Mouse (Mus musculus) forebrain, embryonic 16.5 days (tissue): Measurements from ENCODE around the gene Cyp2j13. TPM values are rescaled to one million over a fixed set of nuclear protein-coding genes. Genes with fewer than 3 reads are reported as not detected.
A peak's percentile ranks its signal among the peaks of the same experiment; 100 is the strongest.
"Not testable (repeated sequence)": the region's sequence is repeated elsewhere in the genome, so short reads cannot be mapped to it uniquely, and the experiment has no call there.

ENCODE experiments used
- ATAC-seq: fragments of 200-750 bp; cut with Nextera tagmentation; 2 replicates; pipeline ENCODE4 v1.8.0; 2017; ENCODE audit warnings: mild to moderate bottlenecking, moderate library complexity
- H3K27ac ChIP-seq: fragments of 300-500 bp; sonication (generic); 2 replicates; pipeline ENCODE4 v1.5.1; 2014; ENCODE audit warnings: low read length, control low read depth
- H3K27me3 ChIP-seq: fragments of 300-500 bp; sonication (generic); replicated peaks from 2 replicates; pipeline ENCODE4 v1.6.1; 2014; ENCODE audit warnings: low read length; ENCODE audit not compliant: control insufficient read depth, insufficient read depth
- H3K36me3 ChIP-seq: fragments of 300-500 bp; sonication (generic); 2 replicates; pipeline ENCODE4 v1.6.1; 2014; ENCODE audit not compliant: control insufficient read depth, insufficient read depth
- H3K4me1 ChIP-seq: fragments of 300-500 bp; sonication (generic); replicated peaks from 2 replicates; pipeline ENCODE4 v1.6.1; 2014; ENCODE audit warnings: low read length; ENCODE audit not compliant: control insufficient read depth, insufficient read depth
- H3K4me2 ChIP-seq: fragments of 300-500 bp; sonication (generic); 2 replicates; pipeline ENCODE4 v1.6.1; 2014; ENCODE audit warnings: mild to moderate bottlenecking, low read length, control low read depth
- H3K4me3 ChIP-seq: fragments of 300-500 bp; sonication (generic); replicated peaks from 2 replicates; pipeline ENCODE4 v1.5.1; 2014; ENCODE audit warnings: mild to moderate bottlenecking, low read length, control low read depth
- H3K9ac ChIP-seq: fragments of 300-500 bp; sonication (generic); replicated peaks from 2 replicates; pipeline ENCODE4 v1.6.1; 2014; ENCODE audit warnings: low read depth, low read length, control low read depth
- H3K9me3 ChIP-seq: fragments of 300-500 bp; sonication (generic); 2 replicates; pipeline ENCODE4 v1.6.1; 2016; ENCODE audit warnings: low read length; ENCODE audit not compliant: control insufficient read depth
- WGBS: fragments of 180-500 bp; shearing (Covaris S2); extraction: QIAGEN DNeasy Blood & Tissue Kit; methylation state at CpG from one replicate; pipeline ENCODE4 v1.1.7; 2014; 5-methylcytosine and 5-hydroxymethylcytosine counted together
- polyA plus RNA-seq: library from polyadenylated mRNA; unstranded; fragments of >200 nt; fragmentation: Nextera tagmentation; extraction: Ambion mirVana; gene quantifications from 2 replicates; pipeline ENCODE4 v1.2.1, GENCODE M21; 2015

The Cyp2j13 gene
- not detected in 2 replicates for polyA plus RNA-seq

DNA sequence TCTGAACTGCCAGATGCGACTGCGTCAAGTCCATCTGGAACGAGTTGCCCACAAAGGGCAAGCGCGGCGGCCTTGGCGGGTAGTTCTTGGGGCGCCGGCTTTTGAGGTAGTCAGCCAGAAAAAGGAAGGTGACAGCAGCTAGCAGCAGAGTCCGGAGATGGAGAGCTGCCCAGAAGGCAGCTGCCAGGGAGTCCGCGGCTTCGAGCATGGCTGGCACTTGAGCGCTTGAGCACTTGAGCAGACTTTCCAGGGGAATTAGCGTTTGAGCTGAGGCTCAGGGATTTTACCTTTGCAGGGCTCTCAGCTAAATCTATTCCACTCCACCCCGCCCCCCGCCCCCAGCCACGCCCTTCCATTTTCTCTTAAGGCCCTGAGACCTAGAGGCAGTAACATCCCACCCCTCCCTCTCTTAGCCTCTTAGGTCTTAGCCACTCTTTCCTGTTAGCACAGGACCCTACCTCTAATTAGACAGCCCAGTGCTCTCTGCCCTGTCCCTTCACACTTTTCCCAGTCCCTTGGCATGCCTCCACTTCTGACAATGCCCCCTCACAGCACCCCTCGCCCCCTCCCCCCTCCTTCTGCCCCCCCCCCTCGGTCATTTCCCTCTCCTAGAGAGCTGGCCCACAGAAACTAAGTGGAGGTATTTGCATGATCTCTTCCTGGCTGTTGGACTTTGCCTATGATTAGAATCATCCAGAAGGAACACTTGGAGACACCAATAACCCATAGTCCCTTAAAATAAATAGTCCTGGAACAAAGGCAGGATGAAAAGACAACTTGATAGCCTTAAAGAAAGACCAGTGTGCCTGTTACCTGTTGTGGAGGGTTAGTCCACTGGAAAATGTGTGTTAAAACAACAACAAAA is at the start of gene Cyp2j13:
Gene Cyp2j13 (minus strand): TSS at position 286 of the 865 bp plus-strand sequence.
- peak; percentile 94 for ATAC-seq
- Histone ChIP-seq H3K27me3 (no peaks in the 10 kb centered on the region), H3K9me3 (no peaks in the 10 kb centered on the region), H3K9ac (0 out of 2 replicates have a peak within 1 kb of the TSS, but pooled peaks have one; percentile 4), H3K4me1 (peaks cover 10% of the 10 kb centered on the region), H3K4me3 (peak within 1 kb of the TSS; percentile 19; the same call in 1 of the 2 replicates), H3K36me3 (no peaks in the 10 kb centered on the region), H3K4me2 (peak within 1 kb of the TSS; percentile 41), H3K27ac (no peak within 1 kb of the TSS)
- WGBS, result 3% methylated on average over 16 of the region's 20 CpGs

- no peaks in the 10 kb centered on the region for H3K36me3 ChIP-seq
- no peaks in the 10 kb centered on the region for H3K9me3 ChIP-seq
- WGBS, result 73% methylated on average over 2 of the region's 2 CpGs
- no peaks in the 10 kb centered on the region for H3K4me1 ChIP-seq
- no peak overlapping the region for H3K27ac ChIP-seq
- no peak overlapping the region for H3K4me2 ChIP-seq
- no peaks in the 10 kb centered on the region for H3K27me3 ChIP-seq
- no peak overlapping the region for H3K9ac ChIP-seq
- no peak for ATAC-seq
- H3K4me3 ChIP-seq, result no peak overlapping the region
Observed at GRCm38 (mm10) chr4:96096841-96097240, 19.5 kb upstream of the Cyp2j13 start.

- ATAC-seq, result no peak
Observed at GRCm38 (mm10) chr4:96091869-96092268, 14.5 kb upstream of the Cyp2j13 start.

GRCm38 (mm10) chr4:96089356-96090048 is 12.2 kb upstream of the Cyp2j13 start:
- ATAC-seq, H3K36me3 ChIP-seq, H3K27me3 ChIP-seq, H3K4me1 ChIP-seq, H3K9ac ChIP-seq, H3K4me3 ChIP-seq, H3K27ac ChIP-seq, H3K9me3 ChIP-seq, H3K4me2 ChIP-seq: not testable (repeated sequence)
- 14% methylated on average over 6 of the region's 6 CpGs for WGBS

More at GRCm38 (mm10) chr4:96091869-96092268, 14.5 kb upstream of the Cyp2j13 start:
- Histone ChIP-seq H3K27ac (no peak overlapping the region), H3K4me3 (no peak overlapping the region), H3K36me3 (no peaks in the 10 kb centered on the region), H3K27me3 (no peaks in the 10 kb centered on the region), H3K9me3 (no peaks in the 10 kb centered on the region), H3K4me1 (no peaks in the 10 kb centered on the region), H3K9ac (no peak overlapping the region), H3K4me2 (no peak overlapping the region)

DNA sequence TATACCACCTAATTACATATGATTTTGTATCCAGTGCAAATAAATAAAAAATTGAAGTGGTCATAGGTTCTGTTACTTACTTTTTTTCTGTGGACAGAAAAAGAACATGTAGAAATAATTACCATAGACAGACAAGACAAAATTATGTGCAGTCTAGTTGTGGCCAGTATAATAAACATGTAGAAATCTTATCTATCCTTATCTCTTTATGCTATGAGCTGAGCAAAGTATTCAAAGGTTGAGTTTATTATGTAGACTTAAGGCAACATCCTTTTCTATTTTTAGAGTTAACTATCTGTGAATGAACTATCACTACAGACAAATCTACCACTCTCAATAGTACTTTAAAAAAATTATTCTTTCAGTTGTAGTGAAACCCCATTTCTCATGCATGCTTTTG is 962 bp upstream of the Cyp2j13 start:
- Histone ChIP-seq H3K4me2 (no peak overlapping the region), H3K4me3 (no peak overlapping the region), H3K27ac (no peak overlapping the region), H3K9me3 (no peaks in the 10 kb centered on the region), H3K9ac (no peak overlapping the region), H3K4me1 (peaks cover 10% of the 10 kb centered on the region), H3K36me3 (no peaks in the 10 kb centered on the region), H3K27me3 (no peaks in the 10 kb centered on the region)
- ATAC-seq, result no peak

GRCm38 (mm10) chr4:96062045-96062444 is 15.3 kb downstream of the Cyp2j13 start:
- Histone ChIP-seq H3K9ac (no peak overlapping the region), H3K4me1 (no peaks in the 10 kb centered on the region), H3K27ac (no peak overlapping the region), H3K4me3 (no peak overlapping the region), H3K9me3 (no peaks in the 10 kb centered on the region), H3K27me3 (no peaks in the 10 kb centered on the region), H3K36me3 (no peaks in the 10 kb centered on the region), H3K4me2 (no peak overlapping the region)
- WGBS, result 79% methylated on average over 2 of the region's 2 CpGs
- no peak for ATAC-seq

DNA sequence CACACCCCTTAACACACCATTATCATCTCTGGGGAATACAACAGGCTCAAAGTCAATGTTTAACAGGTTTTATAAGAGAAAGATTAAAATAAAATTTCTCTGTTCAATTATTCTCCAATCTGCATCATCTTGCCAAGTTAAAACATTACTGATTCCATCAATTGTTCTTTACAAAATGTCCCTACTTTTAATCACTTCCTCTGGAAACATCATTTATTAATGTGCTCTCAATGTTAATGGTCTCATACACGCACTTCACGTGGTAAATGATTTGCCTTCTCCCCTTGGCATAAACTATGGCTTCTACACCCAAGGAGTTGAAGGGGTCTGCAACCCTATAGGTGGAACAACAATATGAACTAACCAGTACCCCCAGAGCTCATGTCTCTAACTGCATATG is 17.2 kb downstream of the Cyp2j13 start:
- Histone ChIP-seq H3K4me2 (no peak overlapping the region), H3K27ac (no peak overlapping the region), H3K4me1 (no peaks in the 10 kb centered on the region), H3K9me3 (no peaks in the 10 kb centered on the region), H3K36me3 (no peaks in the 10 kb centered on the region), H3K27me3 (no peaks in the 10 kb centered on the region), H3K9ac (no peak overlapping the region), H3K4me3 (no peak overlapping the region)
- 93% methylated on average over 2 of the region's 2 CpGs for WGBS
- no peak for ATAC-seq

GRCm38 (mm10) chr4:96028412-96028811 is 48.9 kb downstream of the Cyp2j13 start:
- Histone ChIP-seq H3K4me2 (no peak overlapping the region), H3K9ac (no peak overlapping the region), H3K4me3 (no peak overlapping the region), H3K36me3 (no peaks in the 10 kb centered on the region), H3K27me3 (no peaks in the 10 kb centered on the region), H3K4me1 (peaks cover 8% of the 10 kb centered on the region), H3K9me3 (no peaks in the 10 kb centered on the region), H3K27ac (no peak overlapping the region)
- 29% methylated on average over 1 of the region's 1 CpGs for WGBS
- ATAC-seq, result peak; percentile 96

DNA sequence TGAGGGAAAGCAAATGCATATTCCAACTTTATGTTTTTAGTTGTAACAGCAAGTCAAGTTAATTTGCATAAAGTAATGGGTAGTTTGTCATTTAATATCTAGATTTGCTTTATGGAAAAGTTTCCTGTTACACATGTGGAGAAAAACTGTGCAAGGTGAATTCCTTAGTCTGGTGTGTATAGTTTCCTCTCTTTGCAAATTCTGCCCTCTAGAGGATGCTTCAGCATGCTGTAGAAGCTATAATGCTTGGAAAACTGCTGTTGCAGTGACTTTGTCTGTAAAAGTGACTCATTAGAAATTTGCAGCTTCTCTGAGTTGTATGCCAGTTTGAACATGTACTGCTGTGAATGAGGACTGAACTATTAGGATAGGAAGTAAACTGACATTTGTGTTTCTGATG is 54.5 kb downstream of the Cyp2j13 start:
- no peak overlapping the region for H3K4me2 ChIP-seq
- peak; percentile 50; the same call in 1 of the 2 replicates for ATAC-seq
- no peaks in the 10 kb centered on the region for H3K4me1 ChIP-seq
- no peaks in the 10 kb centered on the region for H3K9me3 ChIP-seq
- H3K27me3 ChIP-seq, result no peaks in the 10 kb centered on the region
- no peak overlapping the region for H3K9ac ChIP-seq
- no peak overlapping the region for H3K27ac ChIP-seq
- peaks cover 2% of the 10 kb centered on the region for H3K36me3 ChIP-seq
- no peak overlapping the region for H3K4me3 ChIP-seq
